Mouse (Mus musculus): Measurements from ENCODE around the gene Kif5c.

The Kif5c gene

DNA sequence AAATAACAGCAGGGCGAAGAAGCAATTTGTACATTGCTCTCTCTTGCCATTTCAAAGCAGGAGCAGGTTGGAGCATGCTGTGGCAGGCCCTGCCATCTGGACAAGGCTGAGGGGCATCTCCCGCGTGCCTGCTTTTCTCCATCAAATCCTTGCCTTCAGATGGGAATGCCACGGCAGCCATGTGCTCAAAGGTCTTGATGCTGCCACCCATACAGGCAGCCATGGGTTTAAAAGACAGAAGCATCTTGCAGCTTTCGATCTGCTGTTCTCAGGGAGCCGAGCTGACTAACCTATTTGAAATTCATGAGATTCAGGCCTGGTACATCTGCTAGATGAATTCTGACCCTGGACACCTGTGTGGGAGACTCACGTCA is 53.4 kb downstream of the Kif5c start:
- DNase-seq, result no peak

DNA sequence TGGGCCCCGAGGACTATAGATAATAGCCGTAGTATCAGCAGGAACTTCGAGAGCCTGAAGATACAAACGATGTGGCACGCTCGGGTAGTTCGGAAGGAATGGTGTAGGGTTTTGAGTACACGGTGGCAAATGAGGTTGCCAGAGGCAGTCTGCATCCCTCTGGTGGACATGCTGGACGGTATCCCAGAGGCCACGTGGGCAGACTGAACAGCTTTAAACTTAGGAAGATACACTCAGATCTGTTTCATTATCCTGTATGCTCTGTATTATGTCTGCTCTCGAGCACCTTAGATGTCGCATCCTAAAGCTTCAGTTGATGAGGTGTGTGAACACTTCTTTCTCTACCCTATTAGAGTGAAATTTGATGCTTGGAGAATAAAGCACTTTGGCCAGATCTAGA is 56.9 kb downstream of the Kif5c start:
- no peak for DNase-seq

DNA sequence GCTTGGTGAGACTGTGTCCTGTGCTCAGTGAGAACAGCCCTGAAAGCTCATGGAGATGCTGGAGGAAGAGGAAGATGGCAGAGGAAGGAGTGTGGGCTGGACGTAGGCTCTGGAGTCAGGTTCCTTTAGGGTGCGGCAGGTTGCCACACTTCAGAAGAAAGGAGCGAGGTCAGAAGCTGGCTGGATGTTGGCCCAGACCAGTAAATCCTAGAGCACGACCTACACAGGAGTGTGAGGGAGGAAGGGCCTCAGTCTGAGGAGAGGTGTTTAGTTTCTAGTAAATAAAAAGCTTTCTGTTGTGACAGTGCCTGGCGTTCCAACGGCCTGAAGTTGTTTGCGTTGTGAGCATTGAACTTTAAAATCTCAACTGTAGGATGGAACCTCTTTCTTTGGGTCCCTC is 59.3 kb downstream of the Kif5c start:
- DNase-seq, result no peak

GRCm38 (mm10) chr2:49679135-49679964 is 60.3 kb downstream of the Kif5c start:
- DNase-seq, result no peak

DNA sequence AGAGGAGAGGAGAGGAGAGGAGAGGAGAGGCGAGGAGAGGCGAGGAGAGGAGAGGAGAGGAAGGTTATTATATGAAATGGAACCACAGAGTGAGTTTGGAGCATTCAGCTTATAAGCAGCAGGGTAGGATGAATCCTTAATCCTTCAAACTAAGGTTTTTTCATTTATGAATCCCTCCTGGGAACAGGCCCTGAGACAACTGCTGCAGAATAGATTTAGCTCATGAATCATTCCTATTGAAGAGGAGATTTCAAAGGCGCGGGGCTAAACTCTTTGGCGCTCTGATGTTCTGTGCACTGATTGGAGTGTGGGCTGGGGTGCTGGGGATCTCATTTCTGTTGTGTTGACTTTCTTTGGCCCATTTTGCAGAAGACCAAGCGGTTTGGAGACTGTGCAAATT is 63.7 kb downstream of the Kif5c start:
- DNase-seq, result no peak

DNA sequence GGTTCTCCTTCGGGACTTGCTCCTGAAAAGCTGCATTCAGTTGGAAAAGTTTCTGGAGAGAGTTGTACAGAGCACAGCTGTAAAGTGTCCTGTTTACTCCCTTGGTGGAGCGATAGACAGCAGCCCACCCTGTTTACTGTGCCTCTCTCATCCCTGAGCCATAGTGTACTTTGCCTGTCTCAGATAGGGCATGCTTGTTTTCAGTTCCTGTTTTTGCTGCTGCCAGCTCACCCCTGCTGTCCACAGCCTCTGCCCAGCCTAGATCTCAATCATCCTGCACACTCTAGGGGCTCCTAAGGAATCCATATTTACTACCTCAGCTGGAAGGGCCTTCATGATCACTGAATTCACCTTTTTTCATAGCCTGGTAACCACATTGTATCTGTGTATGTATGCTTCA is 65.7 kb downstream of the Kif5c start:
- DNase-seq, result no peak

GRCm38 (mm10) chr2:49690421-49690826 is 71.3 kb downstream of the Kif5c start:
- no peak for DNase-seq

DNA sequence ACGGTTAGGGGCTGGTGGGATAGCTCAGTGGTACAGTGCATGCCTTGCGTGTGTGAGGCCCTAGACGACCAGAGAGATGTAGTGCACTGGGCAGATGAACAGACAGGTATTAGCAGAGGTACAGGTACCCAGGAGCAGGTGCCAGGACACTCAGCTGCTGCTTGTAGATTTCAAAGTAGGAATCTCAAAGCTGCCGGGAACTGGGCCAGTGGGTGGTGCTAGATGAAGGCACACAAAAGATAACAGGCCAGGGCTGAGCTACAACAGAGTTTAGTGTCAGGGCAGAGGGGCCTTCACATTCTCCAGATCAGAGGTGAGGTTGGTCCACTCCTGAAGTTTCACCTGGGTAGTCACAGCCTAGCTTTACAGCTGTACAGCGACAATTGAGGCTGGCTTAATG is 72.3 kb downstream of the Kif5c start:
- DNase-seq, result no peak

- no peak for DNase-seq
Measured at GRCm38 (mm10) chr2:49694727-49695126, 75.6 kb downstream of the Kif5c start.

DNA sequence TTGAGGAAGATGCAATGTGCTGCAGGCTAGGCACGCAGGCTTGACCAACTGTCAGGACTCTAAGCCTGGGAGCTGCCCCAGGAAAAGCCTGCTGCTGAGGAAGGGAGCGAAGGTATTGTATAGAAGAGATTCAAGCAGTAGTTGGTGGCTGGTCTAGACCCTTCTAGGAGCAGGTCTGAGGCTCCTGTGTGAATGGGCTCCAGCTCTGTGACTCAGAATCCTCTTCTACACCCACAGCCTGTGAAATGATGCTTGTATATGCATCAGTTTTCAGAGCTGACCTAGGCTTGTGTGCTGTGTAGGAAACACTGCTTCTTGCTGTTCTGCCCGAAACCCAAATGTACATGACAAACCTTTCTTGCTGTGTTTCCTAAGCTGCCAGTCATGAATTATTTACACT is 76.4 kb downstream of the Kif5c start:
- DNase-seq, result no peak

- no peak for DNase-seq
Measured at GRCm38 (mm10) chr2:49698851-49699250, 79.8 kb downstream of the Kif5c start.

DNA sequence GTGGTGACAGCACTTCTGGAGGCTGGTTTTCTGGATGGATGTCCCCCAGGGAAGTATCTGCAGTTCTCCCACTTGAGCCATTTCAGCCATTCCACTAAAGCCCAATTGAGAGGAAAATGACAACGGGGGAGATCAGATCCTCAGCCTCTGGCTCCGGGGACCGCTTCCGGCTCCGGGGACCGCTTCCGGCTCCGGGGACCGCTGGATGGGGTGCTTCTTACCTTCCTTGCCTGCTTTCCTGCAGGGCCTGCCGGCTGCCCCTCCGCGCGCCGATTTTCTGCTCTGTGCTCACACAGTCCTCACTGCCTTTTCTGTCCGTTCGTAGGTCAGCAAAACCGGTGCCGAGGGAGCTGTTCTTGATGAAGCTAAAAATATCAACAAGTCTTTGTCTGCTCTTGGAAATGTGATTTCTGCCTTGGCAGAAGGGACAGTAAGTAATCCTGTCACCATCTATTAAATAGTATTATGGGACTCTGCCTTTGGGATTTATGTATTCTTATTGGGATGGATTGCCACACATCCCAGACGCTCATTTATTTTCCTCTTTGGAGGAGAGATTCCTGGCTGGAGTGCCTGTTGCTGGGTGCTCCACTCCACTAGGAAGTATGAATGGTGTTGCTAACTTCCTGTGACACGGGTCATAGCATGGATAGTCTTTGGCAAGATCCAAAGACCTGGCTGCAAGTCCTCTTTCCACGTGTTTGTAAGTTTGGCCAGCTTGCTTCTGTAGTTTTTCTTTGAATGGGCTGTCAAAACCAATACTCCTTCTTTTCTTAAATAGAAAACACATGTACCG is 81.3 kb downstream of the Kif5c start:
- DNase-seq, result no peak

DNA sequence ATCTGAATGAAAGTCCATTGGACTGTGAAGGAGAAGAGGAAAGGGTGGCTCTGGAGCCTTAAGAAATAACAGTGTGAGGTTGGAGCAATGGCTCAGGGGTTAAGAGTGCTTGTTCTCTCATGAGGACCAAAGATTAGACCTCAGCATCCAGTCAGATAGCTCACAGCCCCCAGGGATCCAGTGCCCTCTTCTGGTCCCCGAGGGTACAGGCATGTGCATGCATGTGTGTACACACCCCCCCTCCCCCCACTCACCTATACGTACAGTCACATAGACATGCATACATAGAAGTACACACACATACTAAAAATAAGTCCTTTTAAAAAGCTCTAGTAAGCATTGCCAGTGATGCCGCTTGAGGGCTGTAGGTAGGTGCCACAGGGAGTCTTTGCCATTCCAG is 91.1 kb downstream of the Kif5c start:
- peak in 1 of 2 experiments; percentile 7 for DNase-seq

- no peak for DNase-seq
Measured at GRCm38 (mm10) chr2:49711693-49712092, 92.6 kb downstream of the Kif5c start.

DNA sequence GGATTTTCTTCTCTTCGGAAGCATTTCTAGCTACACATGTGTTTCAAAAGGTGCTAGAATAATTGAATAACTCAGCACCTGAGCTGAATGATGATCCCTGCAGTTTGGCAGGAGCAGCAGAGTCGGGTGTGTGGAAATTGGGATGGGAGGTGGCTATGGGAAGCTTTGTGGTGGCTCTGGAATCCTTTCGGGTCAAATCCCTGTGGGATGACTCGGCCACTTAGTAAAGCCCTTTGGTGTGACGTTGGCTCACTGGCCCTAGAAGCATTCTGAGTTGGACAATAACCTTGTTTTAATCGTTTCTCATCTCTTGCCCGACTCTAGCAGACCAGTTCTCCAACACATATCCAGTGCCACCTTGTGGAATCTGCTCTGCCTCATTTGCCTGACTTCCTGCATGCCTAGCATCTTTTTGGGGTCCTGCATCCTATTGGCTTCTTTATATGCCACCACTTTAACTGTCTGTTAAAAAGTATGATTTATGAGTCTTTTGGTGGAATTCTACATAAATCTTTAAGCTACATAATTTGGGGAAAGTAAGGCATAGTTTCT is 93.3 kb downstream of the Kif5c start:
- no peak for DNase-seq

GRCm38 (mm10) chr2:49716490-49716889 is 97.4 kb downstream of the Kif5c start:
- DNase-seq, result no peak

DNA sequence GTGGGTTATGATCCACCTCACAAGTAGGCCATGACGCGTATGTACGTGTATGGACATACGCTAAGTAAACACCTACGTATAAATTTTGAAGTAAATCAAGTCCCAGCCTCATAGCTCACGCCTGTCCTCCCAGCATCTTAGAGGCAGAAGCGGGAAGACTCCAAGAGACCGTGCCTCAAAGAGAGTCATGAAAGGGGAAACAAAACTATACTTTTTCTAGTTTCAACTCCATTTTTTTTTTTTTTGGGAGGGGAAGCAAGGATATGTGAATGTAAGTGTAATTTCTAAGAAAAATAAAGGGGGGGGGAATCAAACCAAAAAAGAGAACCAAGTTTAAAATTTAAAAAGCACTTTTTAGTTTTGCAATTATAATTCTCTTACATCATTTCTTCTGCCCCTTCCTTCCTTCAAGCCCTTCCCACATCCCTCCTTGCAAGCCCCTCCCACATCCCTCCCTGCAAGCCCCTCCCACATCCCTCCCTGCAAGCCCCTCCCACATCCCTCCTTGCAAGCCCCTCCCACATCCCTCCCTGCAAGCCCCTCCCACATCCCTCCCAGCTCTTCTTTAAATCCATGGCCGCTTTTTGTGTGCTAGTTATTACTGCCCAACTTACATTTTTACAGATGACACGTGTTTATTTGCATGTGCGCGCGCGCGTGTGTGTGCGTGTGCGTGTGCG is 98.5 kb downstream of the Kif5c start:
- no peak for DNase-seq

GRCm38 (mm10) chr2:49718492-49718891 is 99.4 kb downstream of the Kif5c start:
- DNase-seq, result no peak

GRCm38 (mm10) chr2:49718935-49719850 is 100.1 kb downstream of the Kif5c start:
- DNase-seq, result no peak

DNA sequence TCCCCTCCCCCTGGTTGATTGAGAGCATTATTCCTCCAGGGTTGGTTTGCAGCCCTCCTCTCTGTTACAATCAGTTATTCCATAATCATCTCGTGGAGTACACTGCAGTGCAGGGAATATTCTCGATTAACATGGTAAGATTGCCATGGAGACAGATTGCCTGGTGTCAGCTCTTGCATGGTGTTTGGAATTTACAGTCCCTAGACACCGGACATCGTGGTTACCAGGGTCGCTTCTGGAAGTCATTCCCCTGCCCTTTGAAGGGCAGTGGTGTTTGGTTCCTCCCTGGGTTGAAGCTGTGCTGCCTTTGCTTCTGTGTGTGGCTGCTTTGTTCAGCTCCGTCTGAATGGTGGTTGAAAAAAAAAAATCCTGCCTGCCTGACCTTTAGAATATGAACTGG is 100.8 kb downstream of the Kif5c start:
- no peak for DNase-seq

- DNase-seq, result no peak
Measured at GRCm38 (mm10) chr2:49720343-49720742, 101.2 kb downstream of the Kif5c start.

GRCm38 (mm10) chr2:49722331-49722730 is 103.2 kb downstream of the Kif5c start:
- DNase-seq, result no peak
